Mouse (Mus musculus) MEL (cell line): ENCODE measurements at regions not wholly inside any gene's neighbourhood (a gene's known extent, or its start where the extent isn't known, plus 50 kb on each side); places are given as distances from the start of the nearest gene placed in this dataset.

Source experiments
- CTCF ChIP-seq, 3 experiments: IDR thresholded peaks in 2 of 3; conservative IDR thresholded peaks in 1 of 3; 2 replicates each; pipeline ENCODE4 v1.5.1; 2011 to 2012; ENCODE audit warnings: low read length in 3 of 3, low read depth in 2 of 3, mild to moderate bottlenecking in 2 of 3, improper control_type of control experiment in 1 of 3, inconsistent platforms in 1 of 3, mixed read lengths in 1 of 3, moderate library complexity in 1 of 3; ENCODE audit not compliant: control insufficient read depth in 1 of 3, insufficient read depth in 1 of 3, poor library complexity in 1 of 3, severe bottlenecking in 1 of 3
- MXI1 ChIP-seq: IDR thresholded peaks from 2 replicates; pipeline ENCODE4 v1.6.1; 2011; ENCODE audit warnings: mild to moderate bottlenecking, low read depth, low read length, improper control_type of control experiment
- NRF1 ChIP-seq: IDR thresholded peaks from 2 replicates; pipeline ENCODE4 v1.6.1; 2014; ENCODE audit warnings: low read depth, mild to moderate bottlenecking, inconsistent platforms, low read length, improper control_type of control experiment, moderate library complexity; ENCODE audit not compliant: poor library complexity, insufficient read depth, severe bottlenecking
- POLR2A ChIP-seq, 2 experiments: IDR thresholded peaks; 2 replicates each; pipeline ENCODE4 v1.6.1; 2011 to 2012; ENCODE audit warnings: low read length in 2 of 2, mild to moderate bottlenecking in 2 of 2, control low read depth in 1 of 2, improper control_type of control experiment in 1 of 2, low read depth in 1 of 2, moderate library complexity in 1 of 2; ENCODE audit not compliant: control insufficient read depth in 1 of 2, insufficient read depth in 1 of 2, poor library complexity in 1 of 2
- TBP ChIP-seq: IDR thresholded peaks from 2 replicates; pipeline ENCODE4 v1.8.0; 2011; ENCODE audit warnings: low read depth, low read length, improper control_type of control experiment
- ZKSCAN1 ChIP-seq: IDR thresholded peaks from 2 replicates; pipeline ENCODE4 v1.6.1; 2012; ENCODE audit warnings: low read depth, mild to moderate bottlenecking, inconsistent platforms, low read length, improper control_type of control experiment, moderate library complexity

DNA sequence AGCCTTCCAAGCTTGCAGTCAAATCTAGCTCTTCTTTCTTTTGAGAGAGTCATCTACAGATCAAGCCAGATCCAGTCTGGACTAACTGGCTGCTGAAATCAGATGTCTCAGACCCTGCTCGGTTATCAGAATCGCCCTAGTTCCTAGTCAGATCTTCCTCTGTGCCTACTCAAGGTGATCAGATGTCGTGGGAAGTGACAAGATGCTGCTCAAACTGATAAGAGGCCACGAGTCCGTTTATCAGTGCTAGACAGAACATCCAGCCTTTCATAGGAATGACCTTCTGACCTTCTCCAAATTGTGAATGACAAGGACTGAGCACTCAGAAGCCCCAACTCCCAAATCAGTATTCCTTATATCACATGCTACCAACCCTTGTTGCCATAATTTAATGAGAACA lies 113.3 kb upstream of the Dlg1 start:
- no peak for TF ChIP-seq POLR2A (IDR thresholded peaks at IDR 0.05; ENCODE audit: control insufficient read depth in 1 of 2, insufficient read depth in 1 of 2, low read depth in 1 of 2, low read length in 2 of 2, poor library complexity in 1 of 2)
- TF ChIP-seq TBP: no peak
- no peak for TF ChIP-seq NRF1
- no peak for TF ChIP-seq ZKSCAN1
- no peak for TF ChIP-seq MXI1
- no peak for TF ChIP-seq CTCF (IDR thresholded peaks at IDR 0.05 in 2 of 3, conservative IDR thresholded peaks at IDR 0.05 in 1 of 3; ENCODE audit: control insufficient read depth in 1 of 3, insufficient read depth in 1 of 3, low read depth in 2 of 3, low read length in 3 of 3, poor library complexity in 1 of 3, severe bottlenecking in 1 of 3)
